Comparison of ENCODE assay signal across 24 mouse cellular contexts in genomic region chr13:97199123-97199522, GRCm38 (mm10).
"Had no signal": no experiment of that assay in that cellular context is flagged by ENCODE, and none has a peak within 500 bp of the region (broad histone marks: within the 10 kb centered on the region; RNA-seq: fewer than 3 reads in every experiment).

No protein-coding gene starts in this region.

- DNase-seq: gastrocnemius, postnatal 14 days; gastrocnemius, postnatal 36 days; heart, adult 18-20 months; heart, postnatal 10 days; kidney, adult 11 months; kidney, adult 2 months; kidney, adult 9 months; kidney, postnatal 14 days; kidney, postnatal 36 days; layer of hippocampus, adult 9-11 months; layer of hippocampus, postnatal 36 days; left cerebral cortex, postnatal 4 days had no signal

- H3K4me1 ChIP-seq: heart, embryonic 12.5 days had no signal

- H3K9ac ChIP-seq: heart, embryonic 12.5 days; kidney, embryonic 15.5 days; limb, embryonic 13.5 days; limb, embryonic 15.5 days; liver, embryonic 12.5 days had no signal

- ATAC-seq: hindbrain, postnatal 0 days; intestine, embryonic 16.5 days; liver, embryonic 12.5 days had no signal

- H3K27me3 ChIP-seq: heart, embryonic 12.5 days; hindbrain, embryonic 13.5 days; hindbrain, embryonic 15.5 days; kidney, embryonic 15.5 days; limb, embryonic 13.5 days; limb, embryonic 15.5 days; liver, embryonic 12.5 days had no signal

- H3K9me3 ChIP-seq: heart, embryonic 10.5 days; heart, embryonic 12.5 days; hindbrain, embryonic 13.5 days; hindbrain, embryonic 15.5 days; kidney, embryonic 15.5 days; limb, embryonic 13.5 days; limb, embryonic 15.5 days; liver, embryonic 12.5 days had no signal

- H3K27ac ChIP-seq: hindbrain, embryonic 13.5 days; hindbrain, embryonic 15.5 days; hindbrain, postnatal 0 days; kidney, postnatal 0 days; limb, embryonic 13.5 days; liver, embryonic 12.5 days; liver, embryonic 14.5 days had no signal

- H3K36me3 ChIP-seq: heart, embryonic 10.5 days; heart, embryonic 12.5 days; hindbrain, embryonic 13.5 days; hindbrain, embryonic 15.5 days; kidney, embryonic 15.5 days; limb, embryonic 13.5 days; limb, embryonic 15.5 days; liver, embryonic 12.5 days had no signal
